Mouse (Mus musculus) small intestine, adult 2 months (tissue): ENCODE results near the gene Bdh2. TPM values are rescaled to one million over a fixed set of nuclear protein-coding genes. Genes with fewer than 3 reads are reported as not detected.

Experiments
- H3K27ac ChIP-seq: fragments of 200-500 bp; 2 replicates; pipeline ENCODE4 v1.5.1; 2012; ENCODE audit warnings: low read depth, low read length, control low read depth, inconsistent platforms; ENCODE audit not compliant: insufficient read depth
- H3K27me3 ChIP-seq: fragments of 200-500 bp; 2 replicates; pipeline ENCODE4 v1.6.1; 2012; ENCODE audit warnings: mild to moderate bottlenecking, moderate library complexity, low read length, inconsistent platforms; ENCODE audit not compliant: control insufficient read depth, insufficient read depth
- H3K36me3 ChIP-seq: fragments of 200-500 bp; 2 replicates; pipeline ENCODE4 v1.6.1; 2012; ENCODE audit warnings: mild to moderate bottlenecking, low read length, control low read depth, inconsistent platforms; ENCODE audit not compliant: control insufficient read depth, insufficient read depth
- H3K4me1 ChIP-seq: fragments of 200-500 bp; 2 replicates; pipeline ENCODE4 v1.6.1; 2012; ENCODE audit warnings: low read length, inconsistent platforms, mixed read lengths; ENCODE audit not compliant: control insufficient read depth, insufficient read depth, insufficient read length
- H3K4me3 ChIP-seq: fragments of 200-500 bp; 2 replicates; pipeline ENCODE4 v1.5.1; 2012; ENCODE audit warnings: low read depth, mild to moderate bottlenecking, control low read depth, inconsistent platforms, low read length, moderate library complexity
- CTCF ChIP-seq: fragments of 200-500 bp; IDR thresholded peaks from 2 replicates; pipeline ENCODE4 v1.5.1; 2012; ENCODE audit warnings: low read depth, mild to moderate bottlenecking, control low read depth, inconsistent platforms, low read length, moderate library complexity, mixed read lengths; ENCODE audit not compliant: insufficient replicate concordance, insufficient read length; ENCODE audit errors: extremely low read depth
- POLR2A ChIP-seq: fragments of 200-500 bp; IDR thresholded peaks from 2 replicates; pipeline ENCODE4 v1.6.1; 2012; ENCODE audit warnings: low read depth, mild to moderate bottlenecking, control low read depth, inconsistent platforms, low read length, moderate library complexity
- WGBS: fragments of 180-500 bp; shearing (Covaris S2); methylation state at CpG from one replicate; pipeline ENCODE4 v1.1.7; 2018; 5-methylcytosine and 5-hydroxymethylcytosine counted together
- polyA plus RNA-seq: library from polyadenylated mRNA; depleted of rRNA; stranded (reverse); fragments of >200 nt; gene quantifications from 2 replicates; pipeline ENCODE4 v1.2.3, GENCODE M21; 2012; rRNA removed

The Bdh2 gene
- 0.77 and 0.84 TPM in 2 replicates for polyA plus RNA-seq

- no peak within 1 kb of the TSS for H3K4me3 ChIP-seq
- H3K36me3 ChIP-seq: no peaks in the 10 kb centered on the region
- H3K4me1 ChIP-seq: no peaks in the 10 kb centered on the region
- H3K27ac ChIP-seq: no peak within 1 kb of the TSS
- no peaks in the 10 kb centered on the region for H3K27me3 ChIP-seq
- WGBS: 27% methylated on average over 14 of the region's 14 CpGs
- no peak for TF ChIP-seq POLR2A
- TF ChIP-seq CTCF: peak; percentile 52; the same call in 1 of the 2 replicates
These were observed at the start of gene Bdh2 for GRCm38 (mm10) chr3:135280669-135281415. Gene Bdh2, plus strand, starts transcription at chr3:135281221.

- 57% methylated on average over 3 of the region's 3 CpGs for WGBS
- H3K36me3 ChIP-seq: peaks cover 21% of the 10 kb centered on the region
- no peak for TF ChIP-seq POLR2A
- TF ChIP-seq CTCF: no peak
- 0 out of 2 replicates have a peak, but pooled peaks cover 2% of the 10 kb centered on the region for H3K4me1 ChIP-seq
- H3K4me3 ChIP-seq: no peak overlapping the region
- no peaks in the 10 kb centered on the region for H3K27me3 ChIP-seq
- H3K27ac ChIP-seq: no peak overlapping the region
These were observed 49.0 kb upstream of the Bdh2 start for GRCm38 (mm10) chr3:135232058-135232457.

GRCm38 (mm10) chr3:135232462-135232861 lies 48.6 kb upstream of the Bdh2 start:
- 49% methylated on average over 3 of the region's 3 CpGs for WGBS
- Histone ChIP-seq H3K4me3 (no peak overlapping the region), H3K27ac (no peak overlapping the region), H3K27me3 (no peaks in the 10 kb centered on the region), H3K4me1 (0 out of 2 replicates have a peak, but pooled peaks cover 2% of the 10 kb centered on the region), H3K36me3 (peaks cover 23% of the 10 kb centered on the region)
- no peak for TF ChIP-seq CTCF
- TF ChIP-seq POLR2A: no peak

- no peaks in the 10 kb centered on the region for H3K27me3 ChIP-seq
- H3K27ac ChIP-seq: no peak overlapping the region
- no peak for TF ChIP-seq POLR2A
- TF ChIP-seq CTCF: no peak
- no peaks in the 10 kb centered on the region for H3K4me1 ChIP-seq
- H3K36me3 ChIP-seq: peaks cover 26% of the 10 kb centered on the region
- no peak overlapping the region for H3K4me3 ChIP-seq
These were observed 35.3 kb upstream of the Bdh2 start for GRCm38 (mm10) chr3:135245733-135246132.

GRCm38 (mm10) chr3:135246828-135247227 lies 34.2 kb upstream of the Bdh2 start:
- TF ChIP-seq POLR2A: no peak
- peaks cover 31% of the 10 kb centered on the region for H3K36me3 ChIP-seq
- H3K4me1 ChIP-seq: no peaks in the 10 kb centered on the region
- no peaks in the 10 kb centered on the region for H3K27me3 ChIP-seq
- 94% methylated on average over 6 of the region's 6 CpGs for WGBS
- H3K4me3 ChIP-seq: no peak overlapping the region
- no peak overlapping the region for H3K27ac ChIP-seq

- Histone ChIP-seq H3K4me1 (no peaks in the 10 kb centered on the region), H3K27me3 (no peaks in the 10 kb centered on the region), H3K27ac (no peak overlapping the region), H3K4me3 (no peak overlapping the region), H3K36me3 (peaks cover 27% of the 10 kb centered on the region)
- WGBS: 75% methylated on average over 6 of the region's 6 CpGs
- no peak for TF ChIP-seq CTCF
- no peak for TF ChIP-seq POLR2A
These were observed 31.9 kb upstream of the Bdh2 start for GRCm38 (mm10) chr3:135249104-135249503.

- 96% methylated on average over 6 of the region's 6 CpGs for WGBS
- H3K36me3 ChIP-seq: peaks cover 23% of the 10 kb centered on the region
These were observed 29.2 kb upstream of the Bdh2 start for GRCm38 (mm10) chr3:135251825-135252224.

More at GRCm38 (mm10) chr3:135251825-135252224, 29.2 kb upstream of the Bdh2 start:
- no peaks in the 10 kb centered on the region for H3K4me1 ChIP-seq
- no peak overlapping the region for H3K27ac ChIP-seq
- H3K27me3 ChIP-seq: no peaks in the 10 kb centered on the region
- H3K4me3 ChIP-seq: no peak overlapping the region
- TF ChIP-seq POLR2A (no peak), CTCF (no peak)
